Mouse (Mus musculus) cerebellum, adult 9-10 months (tissue): ENCODE results near the gene Ppp1r27.
"Not testable (repeated sequence)": the region's sequence is repeated elsewhere in the genome, so short reads cannot be mapped to it uniquely, and the experiment has no call there.

ENCODE experiments used
- DNase-seq: peaks from one replicate; pipeline ENCODE4 v3.0.0; 2022

The Ppp1r27 gene

GRCm38 (mm10) chr11:120550810-120551440, at the start of gene Ppp1r27:
TSS of gene Ppp1r27 (minus strand) at chr11:120551132.
- DNase-seq: no peak

- no peak for DNase-seq
Measured at GRCm38 (mm10) chr11:120600716-120601115, 49.8 kb upstream of the Ppp1r27 start.

DNA sequence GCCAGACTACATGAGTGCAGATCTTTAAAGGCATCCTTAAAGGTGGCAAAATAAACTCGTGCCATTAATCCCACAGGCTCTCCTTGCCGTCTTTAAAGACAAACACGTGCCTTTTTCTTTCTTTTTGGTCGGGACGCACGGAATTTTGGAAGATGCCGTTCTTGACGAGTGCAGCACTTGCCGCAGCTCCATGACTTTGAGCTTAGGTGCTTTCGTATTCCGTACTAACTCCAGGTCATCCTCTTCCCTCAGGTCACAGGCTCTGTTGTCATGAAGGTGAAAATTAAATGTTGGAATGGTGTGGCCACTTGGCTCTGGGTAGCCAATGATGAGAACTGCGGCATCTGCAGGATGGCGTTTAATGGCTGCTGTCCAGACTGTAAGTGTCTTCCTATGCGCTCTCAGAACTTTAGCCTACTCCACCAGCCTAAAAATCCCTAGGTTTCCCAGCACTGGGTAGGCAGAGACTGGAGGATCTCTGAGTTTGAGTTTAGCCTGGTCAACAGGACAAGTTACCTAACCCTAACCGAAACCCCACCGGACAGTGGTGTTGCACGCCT, 48.1 kb upstream of the Ppp1r27 start:
- DNase-seq: peak; percentile 48

- peak; percentile 89 for DNase-seq
Measured at GRCm38 (mm10) chr11:120598283-120598989, 47.5 kb upstream of the Ppp1r27 start, which contains the start of the genes Alyref and Anapc11. TSS of gene Alyref (minus strand) at chr11:120598365. TSS of gene Anapc11 (plus strand) at chr11:120598421.

DNA sequence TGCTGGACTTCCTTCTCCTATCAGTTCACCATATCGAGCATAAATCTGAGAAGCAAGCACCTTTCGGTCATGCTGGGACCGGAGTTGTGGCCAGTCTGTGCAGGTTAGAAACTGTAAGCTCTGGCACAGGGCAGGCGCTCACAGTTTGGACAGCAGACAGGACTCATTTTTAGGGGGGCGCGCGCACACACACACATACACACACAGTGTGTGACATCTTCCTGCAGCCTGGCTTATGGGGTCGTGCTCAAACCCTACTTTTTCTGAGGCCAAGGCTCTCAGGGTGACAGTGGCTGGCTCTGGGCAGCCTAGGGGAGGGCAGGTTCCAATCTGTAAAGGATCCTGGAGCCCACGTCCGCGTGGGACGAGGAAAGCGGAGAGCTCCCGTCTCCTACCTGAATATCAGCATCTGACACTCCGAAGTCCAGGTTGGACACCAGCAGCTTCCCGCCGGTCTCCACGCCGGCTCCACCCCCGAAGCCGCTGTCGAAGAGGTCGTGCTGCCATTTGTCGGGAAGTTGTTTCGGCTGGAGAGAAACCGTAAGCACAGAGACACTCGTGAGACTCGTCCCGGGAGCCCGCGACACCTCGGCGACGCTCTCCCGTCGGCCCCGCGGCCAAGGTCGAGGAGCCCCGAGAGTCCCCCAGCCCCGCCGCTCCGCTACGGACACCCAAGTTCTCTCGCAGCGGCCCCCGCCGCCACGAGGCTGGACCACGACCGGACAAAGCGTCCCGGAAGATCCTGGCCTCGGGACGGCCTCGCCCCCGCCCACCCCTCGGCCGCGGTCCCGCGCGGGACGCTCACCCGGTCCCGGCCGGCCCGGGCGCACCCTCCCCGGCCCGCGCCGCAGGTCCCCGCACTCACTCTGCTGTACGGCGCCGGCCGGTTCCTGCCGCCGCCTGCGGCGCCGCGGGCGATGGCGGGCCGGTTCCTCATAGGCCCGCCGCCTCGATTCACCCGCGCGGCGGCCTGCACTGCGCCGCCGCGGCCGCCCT, 46.6 kb upstream of the Ppp1r27 start:
- no peak for DNase-seq

- DNase-seq: no peak
Measured at GRCm38 (mm10) chr11:120588531-120588930, 37.6 kb upstream of the Ppp1r27 start.

GRCm38 (mm10) chr11:120583937-120584336, 33.0 kb upstream of the Ppp1r27 start:
- no peak for DNase-seq

DNA sequence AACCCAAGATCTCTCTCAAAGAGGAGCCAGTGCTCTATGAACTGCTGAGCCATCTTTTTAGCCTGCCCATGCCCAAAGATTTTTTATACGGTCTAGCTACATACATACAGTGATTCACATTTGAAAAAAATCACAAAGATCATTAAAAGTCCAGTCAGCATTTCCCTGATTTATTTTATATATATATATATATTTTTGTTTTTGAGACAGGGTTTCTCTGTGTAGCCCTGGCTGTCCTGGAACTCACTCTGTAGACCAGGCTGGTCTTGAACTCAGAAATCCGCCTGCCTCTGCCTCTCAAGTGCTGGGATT, 32.0 kb upstream of the Ppp1r27 start:
- not testable (repeated sequence) for DNase-seq

GRCm38 (mm10) chr11:120582268-120582981, 31.5 kb upstream of the Ppp1r27 start:
- DNase-seq: peak; percentile 71

DNA sequence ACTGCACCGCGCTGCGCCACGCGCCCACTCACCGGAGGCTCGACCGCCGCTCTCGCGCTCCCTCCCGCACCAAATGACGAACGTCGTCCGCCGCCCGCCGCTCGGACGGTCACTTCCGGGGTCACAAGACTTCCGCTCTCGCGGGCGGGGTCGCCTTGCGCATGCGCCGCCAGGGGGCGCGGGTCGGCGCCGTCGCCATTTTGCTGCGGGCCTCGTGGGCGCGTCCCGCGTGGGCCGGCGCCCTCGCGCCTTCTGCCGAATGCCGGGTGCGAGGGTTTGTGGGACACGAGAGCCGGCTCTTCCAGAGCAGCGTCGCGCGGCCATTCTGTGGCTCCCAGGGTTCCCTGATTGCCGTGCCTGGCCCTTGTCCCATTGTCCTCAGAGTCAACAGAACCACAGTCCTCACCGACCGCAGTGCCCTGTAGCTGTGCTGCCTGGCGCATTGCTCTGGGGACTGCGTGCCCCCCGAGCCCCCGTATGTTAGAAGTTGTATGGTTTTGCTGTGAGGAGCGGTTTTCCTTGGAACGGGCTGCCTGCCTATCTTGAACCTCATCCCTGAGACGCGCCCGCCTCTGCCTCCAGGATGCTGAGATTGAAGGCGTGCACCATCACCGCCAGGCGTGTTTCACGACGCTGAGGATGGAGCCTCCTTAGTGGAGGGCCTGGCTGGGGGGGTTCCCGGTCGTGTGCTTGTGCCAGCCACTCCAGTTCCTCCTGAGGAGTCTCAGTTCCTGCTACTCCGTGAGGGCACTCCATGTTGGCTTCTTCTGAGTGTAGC, 30.7 kb upstream of the Ppp1r27 start, which contains the start of gene Arhgdia:
Gene Arhgdia (minus strand): TSS at position 135 of the 778 bp plus-strand sequence.
- peak; percentile 86 for DNase-seq

DNA sequence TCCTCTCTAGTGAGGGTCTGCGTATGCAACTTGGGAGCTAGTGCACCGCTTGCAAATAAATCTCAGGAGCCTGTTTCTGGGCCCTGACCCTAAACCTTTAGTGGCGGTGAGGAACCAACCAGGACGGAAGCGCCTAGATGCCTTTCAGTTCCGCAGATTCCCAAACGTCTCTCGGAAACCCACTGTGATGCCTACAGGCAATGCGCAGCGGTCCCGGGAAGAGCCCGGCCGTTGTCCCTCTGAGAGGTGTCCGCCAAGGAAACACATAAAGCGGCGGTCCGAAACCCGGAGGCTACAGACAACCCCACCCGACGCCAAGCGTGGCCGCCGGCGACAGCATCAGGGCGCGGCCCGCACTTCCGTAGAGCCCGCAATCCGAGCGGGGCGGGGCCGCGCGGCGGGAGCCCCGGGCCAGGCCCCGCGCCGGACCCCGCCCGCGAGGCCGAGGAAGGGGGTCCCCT, 30.0 kb upstream of the Ppp1r27 start:
- DNase-seq: peak; percentile 54

DNA sequence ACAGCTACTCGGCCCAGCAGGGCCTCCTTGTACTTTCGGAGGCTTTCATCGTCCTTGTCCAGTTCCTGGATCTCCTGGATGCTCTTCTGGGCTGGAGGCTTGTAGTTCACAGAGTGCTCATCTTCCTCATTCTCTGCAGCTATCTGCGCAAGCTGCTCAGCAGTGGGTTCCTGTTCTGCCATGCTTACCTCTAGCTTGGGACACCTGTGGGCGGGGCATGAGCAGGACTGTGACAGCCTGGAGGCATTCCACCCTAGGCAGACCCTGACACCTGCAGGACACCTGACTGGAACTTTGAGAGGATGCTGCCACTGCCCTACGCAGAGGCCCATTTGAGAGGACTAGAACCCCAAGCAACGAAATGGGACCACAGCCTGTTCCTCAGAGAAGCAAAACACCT, 29.3 kb upstream of the Ppp1r27 start:
- DNase-seq: peak; percentile 56

DNA sequence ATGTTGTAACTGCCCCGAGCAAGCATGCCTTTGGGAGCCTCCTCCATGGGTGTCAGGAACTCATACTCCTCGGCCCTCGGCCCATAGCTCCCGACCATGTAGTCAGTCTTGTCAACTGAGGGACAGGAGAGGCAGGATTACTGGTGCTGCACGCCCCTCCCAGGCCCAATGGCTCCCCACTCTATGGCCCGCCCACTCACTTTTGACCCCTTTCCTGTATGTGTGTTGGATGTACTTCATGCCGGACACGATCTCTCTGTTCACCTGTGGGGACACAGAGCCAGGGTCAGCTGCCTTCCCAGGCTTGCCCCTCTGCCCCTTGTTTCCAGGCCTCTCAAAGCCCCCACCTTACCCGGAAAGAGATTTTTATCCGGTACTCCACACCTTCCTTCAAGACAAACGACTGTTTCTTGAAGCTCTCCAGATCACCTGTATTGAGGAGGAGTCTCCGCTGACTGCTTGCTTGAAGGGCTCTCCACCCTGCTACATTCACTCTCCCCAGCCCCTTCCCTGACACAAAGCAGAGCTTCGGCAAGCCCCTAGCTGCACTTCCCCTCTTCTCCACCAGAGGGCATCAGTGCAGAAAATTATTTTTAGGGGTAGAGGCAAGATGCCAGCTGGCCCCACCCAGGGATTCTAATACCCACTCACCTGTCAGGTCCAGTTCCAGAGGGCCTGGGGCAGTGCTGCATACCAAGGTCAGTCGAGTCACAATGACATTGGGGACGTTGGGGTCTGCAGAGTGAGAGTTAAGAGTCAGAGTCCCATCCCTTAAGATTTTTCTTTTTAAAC, 28.6 kb upstream of the Ppp1r27 start:
- DNase-seq: peak; percentile 79

- DNase-seq: peak; percentile 55
Measured at GRCm38 (mm10) chr11:120578694-120579243, 27.8 kb upstream of the Ppp1r27 start.

GRCm38 (mm10) chr11:120578024-120578693, 27.2 kb upstream of the Ppp1r27 start:
- peak; percentile 52 for DNase-seq

DNA sequence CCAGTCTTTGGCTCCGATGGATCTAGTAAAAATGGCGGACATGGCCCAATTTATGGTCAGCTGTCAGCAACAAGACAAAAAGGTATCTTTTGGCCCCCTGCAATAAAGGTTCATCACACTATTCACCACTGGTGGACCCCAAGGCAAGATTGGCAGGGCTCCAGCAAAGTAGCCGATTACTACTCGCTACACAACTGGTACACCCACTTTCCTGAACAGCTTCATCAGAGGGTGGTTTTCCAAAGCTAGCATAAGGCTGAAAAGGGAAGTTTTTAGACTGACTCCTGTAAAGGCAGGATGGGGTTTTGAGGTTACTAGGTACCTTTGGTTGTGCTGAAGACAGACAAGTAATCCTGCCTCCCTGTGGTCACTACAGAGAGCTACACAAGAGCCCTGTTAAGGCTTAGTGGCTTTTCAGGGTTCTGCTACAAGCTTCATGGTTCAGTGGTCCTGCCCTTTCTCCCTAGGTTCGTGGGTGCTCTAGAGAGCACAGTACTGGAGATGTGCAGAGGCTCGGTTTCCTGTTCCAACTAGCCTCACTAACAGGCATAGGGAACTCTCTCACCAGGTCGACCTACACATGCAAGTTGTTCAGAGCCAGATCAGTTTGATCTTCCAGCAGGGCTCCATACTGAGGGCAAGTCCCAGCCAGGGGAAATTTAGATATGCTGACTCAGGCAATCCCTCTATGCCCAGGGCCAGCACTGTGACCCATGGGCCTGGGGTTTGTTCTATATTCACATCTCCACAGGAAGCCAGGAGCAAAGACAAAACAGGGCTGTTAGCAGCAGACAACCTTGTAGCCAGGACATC, 26.5 kb upstream of the Ppp1r27 start:
- DNase-seq: peak; percentile 63

DNA sequence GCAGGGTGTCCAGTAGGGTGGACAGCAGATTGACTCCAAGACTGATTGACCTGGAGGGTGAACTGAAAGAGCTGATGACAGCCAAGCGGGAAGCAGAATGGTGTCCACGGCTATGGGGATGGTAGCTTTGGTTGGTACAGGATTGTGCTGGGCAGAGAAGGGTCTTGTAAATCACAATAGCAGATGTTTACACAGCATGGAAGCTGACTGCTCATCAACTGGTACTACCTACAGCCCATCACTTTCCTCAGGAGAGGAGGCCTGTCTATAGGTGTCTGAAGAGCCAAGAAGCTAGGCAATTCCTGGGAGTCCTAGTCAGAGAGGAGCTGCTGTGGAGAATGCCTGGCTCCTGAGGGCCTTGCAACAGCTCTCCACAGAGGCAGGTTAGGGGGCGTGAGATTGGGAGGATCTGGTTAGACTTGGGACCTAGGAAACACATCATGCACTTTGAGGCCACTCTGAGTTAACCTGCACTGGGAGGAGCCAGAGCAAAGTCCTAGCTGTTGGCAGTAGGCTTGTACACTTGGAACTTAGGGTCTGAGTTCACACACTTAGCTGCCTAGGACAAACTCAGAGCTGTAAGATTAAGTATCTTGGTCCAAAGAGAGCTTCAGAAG, 25.5 kb upstream of the Ppp1r27 start:
- DNase-seq: peak; percentile 30

DNA sequence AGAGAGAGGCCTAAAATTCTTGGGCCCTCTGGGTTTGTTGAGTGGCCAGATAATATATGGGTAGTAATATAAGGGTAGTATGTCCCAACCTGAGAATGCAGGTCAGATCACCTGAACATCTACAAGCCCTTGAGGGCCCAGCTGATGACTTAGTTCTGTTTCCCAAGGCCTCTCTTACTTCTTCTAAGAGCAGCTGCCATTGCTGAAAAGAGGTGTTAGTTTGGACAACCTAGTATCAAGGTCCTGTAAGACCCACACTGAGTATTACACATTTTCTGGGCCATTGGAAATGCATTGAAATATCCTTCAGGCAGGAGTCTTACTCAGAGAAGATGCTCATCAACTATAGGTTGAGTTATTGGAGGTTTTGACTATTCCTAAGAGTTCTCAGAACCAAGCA, 25.0 kb upstream of the Ppp1r27 start:
- DNase-seq: peak; percentile 27
